Mouse (Mus musculus): Measurements from ENCODE around the gene Zfp715.
"Not testable (repeated sequence)": the region's sequence is repeated elsewhere in the genome, so short reads cannot be mapped to it uniquely, and the experiment has no call there.

The Zfp715 gene

GRCm38 (mm10) chr7:43313013-43313428, at the start of gene Zfp715:
Zfp715 (minus strand) TSS chr7:43313294.
- peak; percentile 98 for DNase-seq

DNA sequence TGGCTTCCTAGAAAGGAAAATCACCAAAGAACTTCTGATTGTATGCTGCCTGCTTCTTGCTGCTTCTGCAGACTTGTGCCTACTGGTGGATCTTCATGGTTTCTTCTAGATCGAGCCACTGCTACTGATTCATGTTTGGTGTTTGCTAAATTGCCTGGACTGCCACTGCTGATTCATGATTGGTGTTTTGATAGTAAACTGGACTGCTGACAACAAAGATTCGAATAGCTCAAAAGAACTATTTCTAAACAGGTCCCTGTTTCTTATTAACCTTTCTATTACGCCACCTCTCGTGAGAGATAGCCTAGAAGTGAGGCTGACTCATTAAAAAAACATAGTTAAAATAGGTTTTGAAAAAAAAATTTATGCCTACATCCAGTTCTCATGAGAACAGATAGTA, 48.9 kb upstream of the Zfp715 start:
- no peak for DNase-seq

DNA sequence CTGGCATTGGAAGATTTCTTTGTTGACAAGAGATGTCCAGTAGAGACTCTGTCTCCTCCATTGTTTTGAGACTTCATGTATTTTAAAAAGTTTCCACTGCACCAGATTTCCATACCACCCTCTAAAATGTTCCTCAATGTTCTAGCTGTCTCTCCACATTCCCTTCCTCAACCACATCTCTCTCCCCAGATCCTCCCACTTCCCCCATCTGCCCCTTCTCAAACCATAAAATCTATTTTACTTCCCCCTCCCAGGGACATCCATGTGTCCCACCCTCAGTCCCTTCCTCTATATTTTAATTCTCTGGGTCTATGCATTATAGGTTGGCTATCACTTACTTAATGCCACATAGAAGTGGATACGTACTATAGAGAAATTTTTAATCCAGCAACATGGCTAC, 48.3 kb upstream of the Zfp715 start:
- DNase-seq = no peak

DNA sequence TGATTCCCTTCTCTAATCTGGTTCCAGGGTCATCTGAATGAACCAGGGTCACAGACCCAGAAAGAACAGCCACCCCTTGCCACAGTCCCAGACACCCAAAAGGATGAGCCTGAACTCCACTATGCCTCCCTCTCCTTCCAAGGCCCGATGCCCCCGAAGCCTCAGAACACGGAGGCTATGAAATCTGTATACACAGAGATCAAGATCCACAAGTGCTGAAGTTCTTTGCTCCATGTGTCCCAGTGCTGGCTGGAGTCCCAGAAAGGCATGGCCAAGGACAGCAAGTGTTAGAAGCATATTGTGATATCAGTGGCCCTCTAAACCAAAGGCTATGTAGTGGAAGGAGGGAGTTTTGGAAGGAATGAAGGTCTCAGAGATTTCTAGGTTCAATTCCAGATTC, 45.5 kb upstream of the Zfp715 start:
- DNase-seq = no peak

DNA sequence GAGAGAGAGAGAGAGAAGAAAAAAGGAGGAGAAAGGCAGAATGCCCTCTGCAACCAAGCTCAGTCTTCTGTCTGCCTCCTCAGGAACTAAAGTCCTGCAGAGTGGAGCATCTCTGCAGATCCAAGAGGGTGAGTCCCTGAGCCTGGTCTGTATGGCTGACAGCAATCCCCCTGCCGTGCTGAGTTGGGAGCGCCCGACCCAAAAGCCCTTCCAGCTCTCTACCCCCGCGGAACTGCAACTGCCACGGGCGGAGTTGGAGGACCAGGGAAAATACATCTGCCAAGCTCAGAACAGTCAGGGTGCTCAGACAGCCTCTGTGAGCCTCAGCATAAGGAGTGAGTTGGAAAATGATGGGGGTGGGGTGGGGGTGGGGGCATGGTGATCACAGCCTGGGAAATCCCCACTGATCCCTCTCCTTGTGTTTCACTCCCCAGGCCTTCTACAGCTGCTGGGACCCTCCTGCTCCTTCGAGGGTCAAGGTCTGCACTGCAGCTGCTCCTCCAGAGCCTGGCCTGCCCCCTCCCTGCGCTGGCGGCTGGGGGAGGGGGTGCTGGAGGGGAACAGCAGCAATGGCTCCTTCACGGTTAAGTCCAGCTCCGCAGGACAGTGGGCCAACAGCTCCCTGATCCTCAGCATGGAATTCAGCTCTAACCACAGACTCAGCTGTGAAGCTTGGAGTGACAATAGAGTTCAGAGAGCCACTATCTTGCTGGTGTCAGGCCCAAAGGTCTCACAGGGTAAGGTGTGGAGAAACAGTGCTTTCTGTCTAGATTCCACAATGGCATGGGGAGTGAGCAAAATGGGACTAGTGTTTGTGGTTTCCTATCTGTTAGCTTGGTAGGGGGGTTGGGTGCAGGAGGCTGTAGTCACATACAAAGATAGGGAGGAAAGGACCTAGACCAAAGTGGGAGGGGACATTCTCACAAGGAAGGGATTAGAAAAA, 42.1 kb upstream of the Zfp715 start:
- DNase-seq = peak; percentile 27

- no peak for DNase-seq
Observed at GRCm38 (mm10) chr7:43353758-43354157, 40.7 kb upstream of the Zfp715 start.

DNA sequence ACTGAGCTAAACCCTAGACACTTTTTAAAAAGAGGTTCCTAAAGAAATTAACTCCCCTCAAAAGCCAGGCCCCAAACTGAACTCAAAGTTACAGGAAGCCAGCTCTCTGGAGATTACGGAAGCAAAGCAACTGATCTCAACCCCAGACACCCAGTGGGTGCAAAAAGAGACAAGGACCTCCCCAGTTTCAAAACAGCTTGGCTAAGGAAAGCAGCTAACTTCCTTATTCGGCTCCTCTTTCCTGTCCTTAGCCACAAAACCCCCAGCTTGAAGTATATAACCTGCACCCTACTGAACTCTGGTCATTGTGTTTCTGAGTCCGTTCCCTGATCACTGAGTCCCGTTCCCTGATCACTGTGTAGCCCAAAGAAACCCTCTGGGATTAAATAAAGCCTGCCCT, 40.0 kb upstream of the Zfp715 start:
- DNase-seq = no peak

GRCm38 (mm10) chr7:43351154-43351553, 38.1 kb upstream of the Zfp715 start, which contains the start of gene Siglecf:
Siglecf (plus strand) TSS chr7:43351341.
- DNase-seq = no peak

DNA sequence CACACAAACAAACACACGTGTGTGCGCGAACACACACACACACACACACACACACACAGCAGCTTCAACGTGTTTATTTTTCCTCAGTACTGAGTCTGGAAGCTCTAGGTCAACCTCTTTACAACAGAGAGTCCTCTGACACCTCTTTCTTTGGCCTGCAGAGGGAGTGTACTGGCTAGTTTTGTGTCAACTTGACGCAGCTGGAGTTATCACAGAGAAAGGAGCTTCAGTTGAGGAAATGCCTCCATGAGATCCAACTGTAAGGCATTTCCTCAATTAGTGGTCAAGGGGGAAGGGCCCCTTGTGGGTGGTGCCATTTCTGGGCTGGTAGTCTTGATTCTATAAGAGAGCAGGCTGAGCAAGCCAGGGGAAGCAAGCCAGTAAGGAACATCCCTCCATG, 36.5 kb upstream of the Zfp715 start:
- not testable (repeated sequence) for DNase-seq

GRCm38 (mm10) chr7:43346571-43346970, 33.5 kb upstream of the Zfp715 start:
- no peak for DNase-seq

DNA sequence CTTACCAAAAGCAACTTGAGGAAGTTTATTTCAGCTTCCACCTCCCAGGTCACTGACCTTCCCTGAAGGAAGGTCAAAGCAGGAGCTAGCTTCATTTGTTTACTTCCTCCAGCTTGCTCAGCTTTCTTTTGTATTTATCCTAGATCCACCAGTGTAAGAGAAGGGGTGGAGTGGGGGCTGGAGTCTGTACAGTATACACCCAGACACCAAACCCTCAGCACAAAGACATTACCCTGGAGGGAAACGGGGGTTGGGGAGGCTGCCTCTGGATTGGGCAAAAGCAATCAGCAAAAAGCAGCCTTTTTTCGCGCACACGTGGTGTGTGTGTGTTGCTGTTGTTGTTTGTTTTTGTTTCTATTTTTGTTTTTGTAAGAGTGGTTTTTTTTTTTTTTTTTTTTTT, 33.1 kb upstream of the Zfp715 start:
- DNase-seq = no peak

GRCm38 (mm10) chr7:43344491-43344890, 31.4 kb upstream of the Zfp715 start:
- no peak for DNase-seq

DNA sequence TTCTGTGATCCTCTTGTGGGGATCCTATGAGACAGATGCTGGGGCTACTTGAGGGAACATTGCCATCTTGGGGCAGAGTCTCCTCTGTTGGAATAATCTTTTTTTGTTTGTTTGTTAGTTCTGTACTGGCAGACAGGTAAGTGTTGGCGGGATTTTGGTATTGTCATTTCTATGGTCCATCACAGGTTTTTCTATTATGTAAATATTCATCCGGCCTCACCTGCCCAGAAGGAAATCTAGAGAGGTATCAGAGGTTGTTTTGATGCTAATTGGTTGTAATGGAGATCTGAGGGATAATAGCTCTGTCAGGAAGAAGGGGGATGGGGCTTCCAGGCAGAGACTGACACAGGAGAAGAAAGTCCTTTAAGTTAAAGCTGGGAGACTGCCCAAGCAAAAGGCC, 30.9 kb upstream of the Zfp715 start:
- DNase-seq = no peak

GRCm38 (mm10) chr7:43343191-43343590, 30.1 kb upstream of the Zfp715 start:
- DNase-seq = no peak

DNA sequence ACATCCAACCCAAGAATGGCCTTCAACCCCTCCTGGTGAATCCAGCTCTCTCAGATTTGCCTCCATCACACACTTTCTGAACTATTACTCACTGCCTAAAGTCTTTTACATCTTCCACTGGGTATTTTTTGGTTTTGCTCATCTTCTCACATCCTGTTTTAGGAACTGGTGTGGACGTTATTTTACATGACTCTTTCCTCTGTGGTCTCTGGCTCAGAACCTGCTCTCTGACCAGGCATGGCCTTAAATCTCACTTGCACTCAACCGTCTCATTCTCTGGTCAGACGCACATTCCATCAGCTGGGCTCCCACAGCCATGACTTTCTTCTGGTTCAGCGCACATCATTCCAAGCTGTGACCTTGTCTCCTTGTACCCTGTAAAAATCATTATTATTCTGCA, 27.7 kb upstream of the Zfp715 start:
- DNase-seq = no peak

DNA sequence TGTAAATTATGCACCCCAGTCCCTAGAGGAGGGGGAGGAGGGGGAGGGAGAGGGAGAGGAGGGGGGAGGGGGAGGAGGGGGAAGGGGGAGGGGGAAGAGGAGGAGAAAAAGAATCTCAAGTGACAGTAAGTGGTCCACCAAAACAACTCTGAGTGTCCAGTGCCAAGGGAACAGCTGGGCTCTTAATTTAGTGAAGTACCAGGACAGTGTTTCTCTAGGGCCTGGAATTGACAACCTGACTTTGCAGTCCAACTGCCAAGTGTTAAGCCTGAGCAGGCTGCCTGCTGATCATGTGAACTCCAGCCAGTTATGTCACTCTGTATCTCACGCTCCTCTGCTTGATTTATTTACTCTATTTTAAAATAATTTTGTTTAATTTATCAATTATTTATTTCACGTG, 20.8 kb upstream of the Zfp715 start:
- no peak for DNase-seq

DNA sequence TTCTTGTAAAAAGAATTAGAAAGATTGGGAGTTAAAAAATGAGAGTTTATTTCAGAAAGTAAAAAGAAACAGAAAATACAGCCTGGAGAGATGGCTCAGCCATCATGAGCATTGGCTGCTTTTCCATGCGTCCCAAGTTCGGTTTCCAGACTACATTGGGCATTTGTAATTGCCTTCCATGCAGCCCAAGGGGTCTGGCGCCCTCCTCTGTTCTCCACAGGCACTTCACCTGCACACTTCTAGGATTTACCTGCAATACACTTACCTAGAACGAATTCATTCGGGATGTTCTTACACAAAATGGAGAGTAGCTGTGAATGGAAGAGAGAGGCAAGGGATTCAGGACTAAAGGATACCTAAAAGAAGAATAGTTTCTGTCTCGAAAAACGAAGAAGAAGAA, 20.1 kb upstream of the Zfp715 start:
- no peak for DNase-seq

DNA sequence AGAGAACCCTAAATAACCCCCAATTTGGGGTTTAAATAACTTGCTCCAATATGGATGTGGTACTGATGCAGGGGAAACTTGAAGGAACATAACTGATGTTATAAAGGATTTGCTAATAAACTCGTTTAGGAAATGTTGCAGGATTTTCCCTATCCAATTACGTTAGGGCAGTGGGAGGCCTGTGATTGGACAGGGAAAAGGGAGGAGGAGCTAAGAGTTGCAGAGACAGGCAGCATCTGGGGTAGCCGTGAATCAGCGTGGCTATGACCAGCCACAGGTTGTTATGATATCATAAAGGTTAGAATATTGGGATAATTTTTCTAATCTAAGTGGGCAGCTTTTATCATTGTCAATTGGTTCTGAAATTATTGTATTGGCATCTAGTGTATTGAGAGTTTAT, 15.0 kb upstream of the Zfp715 start:
- DNase-seq = no peak

DNA sequence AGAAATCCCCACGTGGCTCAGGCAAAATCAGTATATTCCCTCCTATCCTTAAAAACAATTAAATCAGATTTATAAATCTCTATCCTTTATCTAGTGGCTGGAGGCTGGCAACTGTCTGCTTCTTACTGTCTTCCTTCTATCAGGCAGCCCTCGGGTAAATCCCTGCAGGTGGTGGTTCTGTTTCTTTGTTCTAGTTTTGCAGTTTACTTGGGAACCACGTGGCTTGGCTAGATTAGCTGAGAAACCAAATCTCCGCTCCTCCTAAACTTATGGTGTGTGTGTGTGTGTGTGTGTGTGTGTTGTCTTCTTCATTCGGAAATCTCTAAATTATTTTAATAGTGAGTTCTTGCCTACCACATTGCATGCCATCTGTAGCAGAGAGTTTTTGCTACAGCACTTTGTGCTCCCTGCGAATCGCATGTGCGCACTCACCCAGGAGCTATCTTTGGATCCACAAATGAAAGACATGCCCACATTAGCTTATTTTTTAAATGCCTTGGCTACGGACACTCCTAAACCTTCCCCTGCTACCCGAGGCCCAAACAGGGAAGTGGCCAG, 13.2 kb upstream of the Zfp715 start:
- no peak for DNase-seq

GRCm38 (mm10) chr7:43312386-43313012, 595 bp downstream of the Zfp715 start:
- no peak for DNase-seq

GRCm38 (mm10) chr7:43311632-43312031, 1.5 kb downstream of the Zfp715 start:
- DNase-seq = peak; percentile 1

DNA sequence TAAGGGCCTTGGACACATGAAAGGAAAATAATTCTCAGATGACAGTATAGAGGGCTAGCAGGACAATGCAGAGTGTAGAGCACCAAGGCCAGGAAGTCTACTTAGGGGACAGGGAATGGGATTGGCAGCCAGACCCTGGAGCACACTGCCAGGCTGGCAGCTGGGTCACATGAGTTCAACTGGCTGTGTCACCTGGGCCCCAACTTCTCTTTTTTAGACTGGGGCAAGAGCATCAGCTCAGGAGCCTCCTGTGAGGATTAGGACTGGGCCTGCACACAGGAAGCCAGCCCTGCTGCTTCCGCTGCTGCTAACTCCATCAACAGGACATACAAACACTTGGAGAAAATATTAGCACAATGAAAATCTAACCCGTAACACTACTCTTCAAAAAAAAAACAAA, 4.0 kb downstream of the Zfp715 start:
- no peak for DNase-seq

DNA sequence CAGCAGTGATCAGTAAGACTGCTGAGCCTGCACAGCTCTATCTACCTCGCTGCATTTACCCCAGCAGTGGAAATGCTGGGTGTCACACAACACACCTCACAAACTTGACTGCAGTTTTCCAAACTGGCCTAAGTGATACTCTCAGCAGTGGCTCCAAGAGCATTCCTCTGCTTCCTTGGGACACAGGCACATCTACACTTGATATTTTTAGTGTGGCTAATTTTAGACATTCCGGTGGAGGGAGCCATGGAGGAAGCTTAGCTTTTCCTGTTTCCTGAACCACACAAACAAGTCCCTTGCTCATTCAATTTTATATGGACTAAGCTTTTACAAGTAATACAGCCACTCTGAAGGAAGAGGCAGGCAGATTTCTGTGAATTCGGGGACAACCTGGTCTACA, 7.9 kb downstream of the Zfp715 start:
- DNase-seq = no peak

DNA sequence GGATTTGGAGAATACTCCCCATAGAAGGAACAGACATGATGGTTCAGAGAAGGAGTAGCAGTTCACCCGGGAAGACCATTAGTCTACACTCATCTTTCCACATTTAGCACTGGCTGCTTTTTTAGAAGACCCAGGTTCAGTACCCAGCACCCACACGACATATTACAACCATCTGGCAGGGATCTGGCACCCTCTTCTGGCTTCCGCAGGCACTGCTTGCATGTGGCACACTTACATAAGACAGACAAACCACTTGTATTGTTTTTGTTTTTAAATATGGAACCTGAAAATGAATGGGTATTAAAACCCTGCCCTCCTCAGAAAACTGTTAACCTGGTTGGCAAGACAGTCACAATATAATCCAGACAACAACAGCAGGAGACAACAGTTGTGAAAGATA, 21.6 kb downstream of the Zfp715 start:
- DNase-seq = no peak
